12 mouse cellular contexts compared by ENCODE assay signal in genomic region chr13:77547486-77548385, GRCm38 (mm10).
A peak's percentile ranks its signal among the peaks of the same experiment; 100 is the strongest.
DNase-seq lines count a peak whose midpoint lies in the region; ATAC-seq lines count a peak whose summit lies in the region.
"Had no signal": no experiment of that assay in that cellular context is flagged by ENCODE, and none has a peak within 500 bp of the region (broad histone marks: within the 10 kb centered on the region; RNA-seq: fewer than 3 reads in every experiment).

No protein-coding gene starts in this region.

- no peaks in the 10 kb centered on the region for H3K27me3 ChIP-seq in hindbrain, embryonic 12.5 days
- H3K27me3 ChIP-seq in midbrain, embryonic 10.5 days (ENCODE audit: low read depth, poor library complexity, severe bottlenecking), result no peaks in the 10 kb centered on the region
- H3K27me3 ChIP-seq: embryonic facial prominence, embryonic 15.5 days; liver, embryonic 15.5 days had no signal

- H3K9me3 ChIP-seq in hindbrain, embryonic 12.5 days (replicated peaks), result no peaks in the 10 kb centered on the region
- H3K9me3 ChIP-seq in midbrain, embryonic 10.5 days (replicated peaks), result no peaks in the 10 kb centered on the region
- H3K9me3 ChIP-seq: embryonic facial prominence, embryonic 15.5 days; G1E; liver, embryonic 15.5 days had no signal

- peak overlapping the region; percentile 43 for H3K4me2 ChIP-seq in hindbrain, embryonic 12.5 days (replicated peaks)
- H3K4me2 ChIP-seq: embryonic facial prominence, embryonic 15.5 days; liver, embryonic 15.5 days had no signal

- ATAC-seq in hindbrain, embryonic 12.5 days (ENCODE audit: low FRiP score), result peak; percentile 79

- peaks cover 6% of the 10 kb centered on the region; the same call in 1 of the 2 replicates for H3K4me1 ChIP-seq in hindbrain, embryonic 12.5 days
- H3K4me1 ChIP-seq in midbrain, embryonic 10.5 days, result peaks cover 16% of the 10 kb centered on the region
- H3K4me1 ChIP-seq: embryonic facial prominence, embryonic 15.5 days; liver, embryonic 15.5 days had no signal

- DNase-seq in Muller cell, postnatal 12 days (ENCODE audit: inconsistent ontology term), result peak; percentile 1
- DNase-seq in embryo, embryonic 11.5 days (ENCODE audit: low read depth, low spot score), result peak; percentile 13
- DNase-seq in midbrain, embryonic 10.5 days (ENCODE audit: low spot score), result no peak
- DNase-seq in cerebellum, postnatal 4 days (ENCODE audit: low spot score in 2 of 2), result no peak
- DNase-seq in adrenal gland, adult (ENCODE audit: inconsistent age in 2 of 2, low spot score in 1 of 2), result no peak
- DNase-seq in left cerebral cortex, adult 9 months (ENCODE audit: low spot score in 2 of 2), result no peak
- DNase-seq: heart, adult 2 months had no signal

- H3K4me3 ChIP-seq in hindbrain, embryonic 12.5 days, result no peak overlapping the region
- peak overlapping the region; percentile 10 for H3K4me3 ChIP-seq in midbrain, embryonic 10.5 days
- H3K4me3 ChIP-seq: embryonic facial prominence, embryonic 15.5 days; heart, adult 2 months; liver, embryonic 15.5 days; myocyte had no signal

- 25% methylated on average over 16 of the region's 16 CpGs for WGBS in hindbrain, embryonic 12.5 days
- 42% methylated on average over 16 of the region's 16 CpGs for WGBS in midbrain, embryonic 10.5 days

- no peaks in the 10 kb centered on the region for H3K36me3 ChIP-seq in hindbrain, embryonic 12.5 days
- no peaks in the 10 kb centered on the region for H3K36me3 ChIP-seq in midbrain, embryonic 10.5 days
- H3K36me3 ChIP-seq: embryonic facial prominence, embryonic 15.5 days; G1E; liver, embryonic 15.5 days had no signal

- no peak overlapping the region for H3K9ac ChIP-seq in hindbrain, embryonic 12.5 days
- H3K9ac ChIP-seq: embryonic facial prominence, embryonic 15.5 days; liver, embryonic 15.5 days had no signal

- H3K27ac ChIP-seq in hindbrain, embryonic 12.5 days, result no peak overlapping the region
- peak overlapping the region; percentile 78 for H3K27ac ChIP-seq in midbrain, embryonic 10.5 days (replicated peaks)
- H3K27ac ChIP-seq: embryonic facial prominence, embryonic 15.5 days; heart, adult 2 months; liver, embryonic 15.5 days had no signal

Comparison
In these comparisons a context has a peak if more than half of its experiments do, and no peak if none do; other contexts are left out.
1. DNase-seq: peak in Muller cell, postnatal 12 days (single experiment) and embryo, embryonic 11.5 days (single experiment); none in midbrain, embryonic 10.5 days (single experiment), cerebellum, postnatal 4 days (0 of 2), adrenal gland, adult (0 of 2) and left cerebral cortex, adult 9 months (0 of 2).